In genomic region chr12:39070331-39071045, GRCm38 (mm10) we compare ENCODE assay signal across 22 mouse cellular contexts.
DNase-seq lines count a peak whose midpoint lies in the region; ATAC-seq and TF ChIP-seq lines count a peak whose summit lies in the region.
"Had no signal": no experiment of that assay in that cellular context is flagged by ENCODE, and none has a peak within 500 bp of the region (broad histone marks: within the 10 kb centered on the region; RNA-seq: fewer than 3 reads in every experiment).

No protein-coding gene starts in this region.

- 0 out of 2 replicates have a peak, but pooled peaks cover 3% of the 10 kb centered on the region for H3K4me1 ChIP-seq in forebrain, embryonic 14.5 days (ENCODE audit: control insufficient read depth, insufficient read depth, low read length)
- H3K4me1 ChIP-seq in forebrain, embryonic 12.5 days, result no peaks in the 10 kb centered on the region
- H3K4me1 ChIP-seq in forebrain, embryonic 16.5 days (replicated peaks; ENCODE audit: control insufficient read depth, insufficient read depth, low read length), result peaks cover 12% of the 10 kb centered on the region
- H3K4me1 ChIP-seq in forebrain, embryonic 15.5 days, result peaks cover 14% of the 10 kb centered on the region

- H3K36me3 ChIP-seq in forebrain, embryonic 14.5 days (ENCODE audit: control insufficient read depth, insufficient read depth, low read length), result no peaks in the 10 kb centered on the region
- H3K36me3 ChIP-seq in forebrain, embryonic 12.5 days (replicated peaks), result no peaks in the 10 kb centered on the region
- H3K36me3 ChIP-seq in forebrain, embryonic 16.5 days (ENCODE audit: control insufficient read depth, insufficient read depth), result no peaks in the 10 kb centered on the region
- no peaks in the 10 kb centered on the region for H3K36me3 ChIP-seq in forebrain, embryonic 15.5 days
- H3K36me3 ChIP-seq: G1E had no signal

- 70% methylated on average over 4 of the region's 4 CpGs for WGBS in forebrain, embryonic 14.5 days
- WGBS in forebrain, embryonic 12.5 days, result 83% methylated on average over 4 of the region's 4 CpGs
- WGBS in forebrain, embryonic 16.5 days, result 54% methylated on average over 4 of the region's 4 CpGs
- WGBS in forebrain, embryonic 15.5 days, result 56% methylated on average over 4 of the region's 4 CpGs

- no peak for TF ChIP-seq POLR2A in brain, embryonic 14.5 days (IDR thresholded peaks at IDR 0.05; ENCODE audit: borderline replicate concordance, extremely low read depth, insufficient read depth, insufficient read length, poor library complexity, severe bottlenecking)

- H3K4me2 ChIP-seq in forebrain, embryonic 14.5 days (ENCODE audit: low read length), result no peak overlapping the region
- no peak overlapping the region for H3K4me2 ChIP-seq in forebrain, embryonic 12.5 days
- no peak overlapping the region for H3K4me2 ChIP-seq in forebrain, embryonic 16.5 days (ENCODE audit: low read length)
- no peak overlapping the region for H3K4me2 ChIP-seq in forebrain, embryonic 15.5 days (replicated peaks)

- H3K9ac ChIP-seq in forebrain, embryonic 14.5 days (ENCODE audit: low read length), result no peak overlapping the region
- no peak overlapping the region for H3K9ac ChIP-seq in forebrain, embryonic 12.5 days
- H3K9ac ChIP-seq in forebrain, embryonic 16.5 days (replicated peaks; ENCODE audit: low read depth, low read length), result no peak overlapping the region
- no peak overlapping the region for H3K9ac ChIP-seq in forebrain, embryonic 15.5 days (replicated peaks)

- no peak overlapping the region for H3K27ac ChIP-seq in forebrain, embryonic 14.5 days (ENCODE audit: low read depth, low read length)
- H3K27ac ChIP-seq in forebrain, embryonic 12.5 days, result no peak overlapping the region
- no peak overlapping the region for H3K27ac ChIP-seq in forebrain, embryonic 16.5 days (ENCODE audit: low read length)
- no peak overlapping the region for H3K27ac ChIP-seq in forebrain, embryonic 15.5 days (replicated peaks)

- peak; percentile 57 for DNase-seq in forebrain, embryonic 14.5 days (ENCODE audit: low spot score)
- peak; percentile 67 for DNase-seq in brain, embryonic 14.5 days (ENCODE audit: low read depth)
- DNase-seq in lung, adult 18-20 months, result no peak
- DNase-seq: adrenal gland, adult 2 months; adrenal gland, adult 8-10 months; adrenal gland, postnatal 10 days; adrenal gland, postnatal 14 days; adrenal gland, postnatal 25 days; adrenal gland, postnatal 36 days; B cell, adult 2 months; cerebellum, adult 11 months; cerebellum, adult 11-12 months; cerebellum, adult 18-20 months; cerebellum, adult 2 months had no signal

- no peak for TF ChIP-seq CTCF in brain, embryonic 14.5 days (IDR thresholded peaks at IDR 0.05; ENCODE audit: borderline replicate concordance, extremely low read depth, insufficient read depth, insufficient read length)

- ATAC-seq in forebrain, embryonic 14.5 days, result no peak
- ATAC-seq in forebrain, embryonic 12.5 days (ENCODE audit: low FRiP score), result no peak
- ATAC-seq in forebrain, embryonic 16.5 days, result 0 out of 2 replicates have a peak, but pooled peaks have one; percentile 24
- ATAC-seq in forebrain, embryonic 15.5 days (replicated peaks), result no peak
- ATAC-seq: activated CD4-positive, CD25-positive, alpha-beta regulatory T cell, adult 4 months; CD4-positive, CD25-positive, alpha-beta regulatory T cell, adult 4 months; Patski had no signal

- H3K4me3 ChIP-seq in forebrain, embryonic 14.5 days (ENCODE audit: low read depth, low read length), result no peak overlapping the region
- H3K4me3 ChIP-seq in forebrain, embryonic 12.5 days (replicated peaks), result no peak overlapping the region
- H3K4me3 ChIP-seq in forebrain, embryonic 16.5 days (replicated peaks; ENCODE audit: low read length), result no peak overlapping the region
- H3K4me3 ChIP-seq in forebrain, embryonic 15.5 days, result no peak overlapping the region

- H3K27me3 ChIP-seq in forebrain, embryonic 14.5 days (replicated peaks; ENCODE audit: control insufficient read depth, insufficient read depth, low read length), result no peaks in the 10 kb centered on the region
- H3K27me3 ChIP-seq in forebrain, embryonic 12.5 days, result no peaks in the 10 kb centered on the region
- H3K27me3 ChIP-seq in forebrain, embryonic 16.5 days (replicated peaks; ENCODE audit: control insufficient read depth, insufficient read depth, low read length), result no peaks in the 10 kb centered on the region
- no peaks in the 10 kb centered on the region; the same call in 1 of the 2 replicates for H3K27me3 ChIP-seq in forebrain, embryonic 15.5 days
- H3K27me3 ChIP-seq: CH12.LX, Patski had no signal

- H3K9me3 ChIP-seq in forebrain, embryonic 14.5 days (replicated peaks; ENCODE audit: control insufficient read depth, low read length), result no peaks in the 10 kb centered on the region
- H3K9me3 ChIP-seq in forebrain, embryonic 12.5 days, result no peaks in the 10 kb centered on the region
- H3K9me3 ChIP-seq in forebrain, embryonic 16.5 days (ENCODE audit: control insufficient read depth, low read length), result no peaks in the 10 kb centered on the region
- no peaks in the 10 kb centered on the region for H3K9me3 ChIP-seq in forebrain, embryonic 15.5 days
- H3K9me3 ChIP-seq: G1E had no signal

Comparison
In these comparisons a context has a peak if more than half of its experiments do, and no peak if none do; other contexts are left out.
1. DNase-seq: peak in forebrain, embryonic 14.5 days (single experiment) and brain, embryonic 14.5 days (single experiment); none in lung, adult 18-20 months (0 of 2).